Mouse (Mus musculus): ENCODE results near the gene Nme6.

Nme6 gene

DNA sequence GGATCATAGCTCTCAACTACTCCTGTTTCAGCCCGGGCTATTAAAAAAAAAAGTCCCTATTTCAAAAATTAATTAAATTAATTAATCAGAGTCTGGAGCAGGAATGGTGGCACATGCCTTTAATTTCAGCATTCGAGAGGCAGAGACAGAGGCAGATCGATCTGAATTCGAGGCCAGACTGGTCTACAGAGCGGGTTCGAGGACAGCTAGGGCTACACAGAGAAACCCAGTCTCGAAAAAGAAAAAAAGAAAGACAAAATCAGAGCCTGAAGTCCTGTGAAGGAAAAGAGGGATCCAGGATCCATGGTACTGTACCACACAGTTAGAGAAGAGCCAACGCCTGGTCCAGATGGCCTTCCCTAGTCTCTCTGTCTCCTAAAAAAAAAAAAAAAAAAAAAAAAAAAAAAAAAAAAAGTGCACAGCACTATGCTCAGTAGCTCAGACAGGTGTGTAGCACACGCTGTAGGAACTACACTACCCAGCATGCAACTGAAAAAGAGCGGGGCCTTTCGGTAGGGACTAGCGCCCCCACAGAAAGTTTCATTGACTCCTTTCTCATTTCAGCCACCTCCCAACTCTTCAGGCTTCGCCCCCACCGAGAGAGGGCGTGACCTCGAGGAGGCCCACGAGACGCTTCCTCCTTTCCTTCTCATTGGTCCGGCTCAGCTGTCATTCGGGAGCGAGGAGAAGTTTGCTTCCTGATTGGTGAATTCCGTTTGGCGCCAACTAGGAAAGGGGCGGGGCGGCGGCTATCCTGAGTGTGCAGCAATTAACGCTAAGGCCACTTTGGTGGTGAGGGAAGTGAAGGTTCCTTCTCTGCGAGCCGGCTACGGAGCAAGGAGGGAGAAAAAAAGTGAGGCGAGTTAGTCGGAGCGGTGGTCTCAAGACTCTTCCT lies 42.5 kb downstream of the Nme6 start, which contains the start of gene Cdc25a:
Gene Cdc25a, plus strand, starts transcription at position 783 of the 895 bp plus-strand sequence.
- DNase-seq (ENCODE audit: low spot score): peak; percentile 97

DNA sequence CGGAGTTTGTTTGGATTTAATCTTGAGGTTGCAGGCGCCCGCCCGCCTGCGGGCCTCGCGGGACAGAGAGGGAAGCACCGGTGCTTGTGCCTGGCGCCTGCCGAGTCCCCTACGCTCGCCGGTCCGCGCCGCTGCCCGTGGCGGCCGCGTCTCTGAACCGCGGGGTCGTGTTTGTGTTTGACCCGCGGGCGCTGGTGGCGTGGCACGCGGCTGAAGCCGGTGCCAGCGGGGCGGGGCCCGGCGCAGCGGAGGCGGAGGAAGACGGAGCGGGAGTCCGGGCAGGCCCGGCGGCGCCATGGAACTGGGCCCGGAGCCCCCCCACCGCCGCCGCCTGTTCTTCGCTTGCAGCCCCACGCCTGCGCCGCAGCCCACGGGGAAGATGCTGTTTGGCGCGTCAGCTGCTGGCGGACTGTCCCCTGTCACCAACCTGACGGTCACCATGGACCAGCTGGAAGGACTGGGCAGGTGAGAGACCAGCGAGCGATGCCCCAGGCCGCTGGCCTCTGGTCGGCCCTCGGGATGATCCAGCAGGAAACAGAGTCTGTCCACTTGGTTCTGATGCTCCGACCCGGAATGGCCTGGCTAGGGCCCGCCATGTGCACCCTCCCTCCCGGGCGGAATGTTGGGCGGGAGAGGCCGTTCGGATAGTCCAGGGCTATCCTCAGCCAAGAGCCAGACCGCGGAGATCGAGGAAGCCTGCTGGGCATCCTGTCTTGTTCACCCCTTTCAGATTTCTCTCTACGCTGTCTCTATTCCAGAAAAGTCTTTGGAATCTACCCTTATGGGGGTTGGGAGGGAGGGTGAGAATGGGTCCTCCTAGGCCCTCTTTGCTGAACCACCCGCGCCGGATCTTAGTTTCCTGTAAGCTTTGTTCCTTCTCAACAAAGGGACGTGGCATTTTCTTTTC lies 43.4 kb downstream of the Nme6 start:
- DNase-seq (ENCODE audit: low spot score): peak; percentile 29

DNA sequence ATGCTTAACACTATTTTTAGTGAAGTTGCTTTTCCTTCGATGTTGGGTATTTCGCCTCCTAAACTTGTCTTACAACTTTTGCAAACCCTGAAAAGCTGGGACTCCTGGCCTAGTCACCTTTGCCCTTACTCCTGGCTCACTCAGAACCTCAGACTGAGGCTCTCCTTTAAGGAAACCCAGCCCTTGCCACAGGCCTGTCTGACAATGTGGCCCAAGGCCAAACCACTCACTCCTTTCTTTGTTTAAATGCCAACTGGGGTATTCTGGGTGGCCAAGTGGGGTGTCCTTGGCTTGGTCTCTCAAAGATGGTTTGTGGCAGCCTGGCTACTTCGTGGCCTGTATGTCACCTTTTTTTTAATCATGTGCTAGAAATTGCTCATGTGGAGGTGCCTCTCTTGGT lies 44.2 kb downstream of the Nme6 start:
- DNase-seq (ENCODE audit: low spot score): no peak

DNA sequence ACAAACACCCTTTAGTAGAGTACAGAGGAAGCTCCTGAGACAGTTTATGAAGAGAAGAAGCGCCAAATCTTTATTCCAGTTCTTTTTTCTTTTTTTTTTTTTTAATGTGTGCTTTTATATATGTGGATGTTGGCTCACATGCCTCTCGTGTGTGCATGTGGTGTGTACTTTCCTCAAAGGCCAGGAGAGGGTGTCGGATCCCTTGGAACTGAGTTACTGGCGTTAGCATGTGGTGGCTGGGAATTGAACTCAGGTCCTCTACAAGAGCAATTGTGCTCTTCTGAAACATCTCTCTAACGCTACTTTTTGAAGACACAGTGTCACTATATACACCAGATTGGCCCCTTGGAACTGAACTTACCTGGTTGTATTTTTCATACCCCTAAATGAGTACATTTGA lies 45.1 kb downstream of the Nme6 start:
- no peak for DNase-seq (ENCODE audit: low spot score)

DNA sequence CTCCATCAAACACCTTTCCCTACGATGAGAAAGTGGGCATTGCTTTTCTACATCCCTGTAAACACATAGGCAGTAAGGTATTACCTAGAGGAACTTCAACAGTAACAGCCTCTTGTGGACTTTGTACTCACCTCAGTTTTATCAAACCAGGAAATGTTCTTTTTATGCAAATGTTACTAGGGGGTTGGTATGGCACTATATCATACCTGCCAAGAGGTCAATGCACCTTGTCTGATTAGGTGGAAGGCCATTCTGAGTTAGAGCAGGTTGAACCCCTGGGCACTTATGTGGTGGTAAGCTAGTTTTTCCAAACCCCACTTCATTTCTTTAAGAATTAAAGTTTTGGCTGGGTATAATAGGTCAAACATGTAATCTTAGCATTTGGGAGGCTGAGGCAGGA lies 46.8 kb downstream of the Nme6 start:
- DNase-seq (ENCODE audit: low spot score): no peak

DNA sequence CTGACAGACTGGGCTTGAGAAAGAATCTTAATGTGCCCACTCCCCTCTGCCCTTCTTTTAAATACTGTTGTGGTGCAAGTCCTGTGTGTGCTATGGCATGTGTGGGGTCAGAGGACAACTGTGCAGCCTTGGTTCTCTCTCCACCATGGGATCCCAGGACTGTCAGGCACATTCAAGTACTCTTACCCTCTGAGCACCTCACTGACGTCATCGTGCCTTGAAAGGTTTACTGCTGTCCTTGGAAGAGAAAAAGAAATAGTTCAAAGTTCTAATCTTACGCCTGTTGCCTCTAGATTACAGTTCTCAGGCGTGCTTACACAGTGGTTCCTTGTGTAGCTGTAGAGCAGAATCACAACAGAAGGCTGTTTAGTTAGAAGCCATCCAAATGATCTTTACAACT lies 53.7 kb downstream of the Nme6 start:
- no peak for DNase-seq (ENCODE audit: low spot score)

DNA sequence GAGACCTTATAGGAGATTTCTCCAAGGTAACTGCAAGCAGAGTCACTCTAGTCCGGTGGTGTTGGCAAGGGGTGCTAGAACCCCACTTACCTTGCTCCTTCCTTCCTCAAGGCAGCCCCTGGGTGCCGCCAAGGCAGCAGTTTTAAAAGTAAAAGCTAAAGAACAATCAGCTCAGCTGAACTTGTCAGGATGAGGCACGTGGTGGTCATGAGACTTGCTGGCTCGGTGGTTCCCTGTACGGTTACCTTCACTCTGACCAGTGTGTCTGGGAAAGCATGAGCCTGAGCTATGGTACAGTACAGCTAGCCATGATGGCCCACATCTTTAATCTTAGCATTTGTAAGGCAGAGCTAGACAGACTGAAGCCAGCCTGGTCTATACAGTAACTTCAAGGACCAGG lies 54.8 kb downstream of the Nme6 start:
- DNase-seq (ENCODE audit: low spot score): no peak

DNA sequence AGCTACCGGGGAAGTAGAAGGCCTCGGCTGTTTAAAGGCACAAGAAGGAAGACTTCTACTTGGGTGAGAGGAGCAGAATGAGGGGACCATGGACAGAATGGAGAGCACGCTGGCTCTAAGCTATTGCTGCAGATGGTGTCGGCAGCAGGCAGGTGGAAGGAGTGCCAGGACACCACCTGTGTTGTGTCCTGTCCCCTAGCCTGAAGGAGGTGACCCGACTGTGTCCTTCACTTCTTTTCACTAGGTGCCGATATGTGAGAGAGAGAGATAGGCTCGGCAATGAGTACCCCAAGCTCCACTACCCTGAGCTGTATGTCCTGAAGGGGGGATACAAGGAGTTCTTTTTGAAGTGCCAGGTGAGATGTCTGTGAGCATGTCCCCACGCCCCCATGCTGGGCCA lies 59.0 kb downstream of the Nme6 start:
- DNase-seq (ENCODE audit: low spot score): no peak
